Mouse (Mus musculus): ENCODE measurements around the gene Cyp17a1.

DNA sequence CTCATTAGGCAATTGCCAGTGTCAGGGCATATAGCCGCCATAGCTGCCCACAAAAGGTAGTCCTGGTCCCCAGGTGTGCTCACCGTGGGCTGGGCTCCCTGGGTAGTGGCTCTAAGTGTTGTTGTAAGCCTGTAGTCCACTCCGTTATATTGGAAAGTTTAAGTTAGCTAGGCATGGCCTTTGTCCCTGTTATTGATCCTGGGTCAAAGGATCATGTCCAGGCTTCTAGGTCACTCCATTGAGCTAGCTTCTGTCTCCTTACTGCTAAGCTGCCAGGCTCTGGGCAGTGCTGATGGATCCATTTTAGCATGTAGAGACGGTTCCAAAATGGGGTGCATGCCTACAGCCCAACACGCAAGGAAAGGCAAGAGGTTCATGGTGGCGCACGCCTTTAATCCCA, 14.6 kb downstream of the Cyp17a1 start:
- TF ChIP-seq CTCF (IDR thresholded peaks at IDR 0.05; ENCODE audit: control insufficient read depth, insufficient read depth, low read length): no peak
- no peak for TF ChIP-seq POLR2A (IDR thresholded peaks at IDR 0.05; ENCODE audit: borderline replicate concordance, control insufficient read depth, low read depth, low read length)
